Mouse (Mus musculus) forebrain, embryonic 14.5 days (tissue): Measurements from ENCODE around the gene Aatf. TPM values are rescaled to one million over a fixed set of nuclear protein-coding genes. Genes with fewer than 3 reads are reported as not detected.

ENCODE experiments used
- ATAC-seq: fragments of 200-750 bp; cut with Nextera tagmentation; 2 replicates; pipeline ENCODE4 v1.8.0; 2017; ENCODE audit warnings: mild to moderate bottlenecking, moderate library complexity
- DNase-seq: peaks from one replicate; pipeline ENCODE4 v3.0.0-alpha.2; 2015; ENCODE audit warnings: low spot score
- H3K27ac ChIP-seq: fragments of 300-500 bp; sonication (generic); 2 replicates; pipeline ENCODE4 v1.5.1; 2014; ENCODE audit warnings: low read depth, mild to moderate bottlenecking, control low read depth, low read length, moderate library complexity
- H3K27me3 ChIP-seq: fragments of 300-500 bp; sonication (generic); replicated peaks from 2 replicates; pipeline ENCODE4 v1.6.1; 2014; ENCODE audit warnings: low read length, control low read depth, mixed read lengths; ENCODE audit not compliant: control insufficient read depth, insufficient read depth
- H3K36me3 ChIP-seq: fragments of 300-500 bp; sonication (generic); 2 replicates; pipeline ENCODE4 v1.6.1; 2014; ENCODE audit warnings: low read length, control low read depth; ENCODE audit not compliant: control insufficient read depth, insufficient read depth
- H3K4me1 ChIP-seq: fragments of 300-500 bp; sonication (generic); 2 replicates; pipeline ENCODE4 v1.6.1; 2014; ENCODE audit warnings: antibody characterized with exemption, low read length, control low read depth; ENCODE audit not compliant: control insufficient read depth, insufficient read depth
- H3K4me2 ChIP-seq: fragments of 300-500 bp; sonication (generic); 2 replicates; pipeline ENCODE4 v1.6.1; 2014; ENCODE audit warnings: mild to moderate bottlenecking, control low read depth, low read length
- H3K4me3 ChIP-seq: fragments of 300-500 bp; sonication (generic); 2 replicates; pipeline ENCODE4 v1.5.1; 2014; ENCODE audit warnings: low read depth, low read length, control low read depth
- H3K9ac ChIP-seq: fragments of 300-500 bp; sonication (generic); 2 replicates; pipeline ENCODE4 v1.6.1; 2014; ENCODE audit warnings: mild to moderate bottlenecking, low read length, control low read depth, moderate library complexity
- H3K9me3 ChIP-seq: fragments of 300-500 bp; sonication (generic); replicated peaks from 2 replicates; pipeline ENCODE4 v1.6.1; 2016; ENCODE audit warnings: low read length, control low read depth, mixed read lengths; ENCODE audit not compliant: control insufficient read depth
- WGBS: fragments of 180-500 bp; shearing (Covaris S2); extraction: QIAGEN DNeasy Blood & Tissue Kit; methylation state at CpG from one replicate; pipeline ENCODE4 v1.1.7; 2014; 5-methylcytosine and 5-hydroxymethylcytosine counted together
- polyA plus RNA-seq: library from polyadenylated mRNA; unstranded; fragments of >200 nt; fragmentation: Nextera tagmentation; extraction: Ambion mirVana; gene quantifications from 2 replicates; pipeline ENCODE4 v1.2.1, GENCODE M21; 2014

Aatf gene
- polyA plus RNA-seq, result 45.1 and 45.5 TPM in 2 replicates

- Histone ChIP-seq H3K9me3 (no peaks in the 10 kb centered on the region), H3K27ac (peak within 1 kb of the TSS; percentile 74), H3K4me2 (peak within 1 kb of the TSS; percentile 86), H3K36me3 (peaks cover 22% of the 10 kb centered on the region), H3K27me3 (peaks cover 37% of the 10 kb centered on the region), H3K9ac (peak within 1 kb of the TSS; percentile 78), H3K4me3 (peak within 1 kb of the TSS; percentile 72), H3K4me1 (peaks cover 5% of the 10 kb centered on the region)
- DNase-seq (peak; percentile 98), ATAC-seq (peak; percentile 99)
- under 1% methylated on average over 80 of the region's 80 CpGs for WGBS
These were observed at the start of gene Aatf for GRCm38 (mm10) chr11:84513171-84514116. Gene Aatf, minus strand, starts transcription at chr11:84513522.

DNA sequence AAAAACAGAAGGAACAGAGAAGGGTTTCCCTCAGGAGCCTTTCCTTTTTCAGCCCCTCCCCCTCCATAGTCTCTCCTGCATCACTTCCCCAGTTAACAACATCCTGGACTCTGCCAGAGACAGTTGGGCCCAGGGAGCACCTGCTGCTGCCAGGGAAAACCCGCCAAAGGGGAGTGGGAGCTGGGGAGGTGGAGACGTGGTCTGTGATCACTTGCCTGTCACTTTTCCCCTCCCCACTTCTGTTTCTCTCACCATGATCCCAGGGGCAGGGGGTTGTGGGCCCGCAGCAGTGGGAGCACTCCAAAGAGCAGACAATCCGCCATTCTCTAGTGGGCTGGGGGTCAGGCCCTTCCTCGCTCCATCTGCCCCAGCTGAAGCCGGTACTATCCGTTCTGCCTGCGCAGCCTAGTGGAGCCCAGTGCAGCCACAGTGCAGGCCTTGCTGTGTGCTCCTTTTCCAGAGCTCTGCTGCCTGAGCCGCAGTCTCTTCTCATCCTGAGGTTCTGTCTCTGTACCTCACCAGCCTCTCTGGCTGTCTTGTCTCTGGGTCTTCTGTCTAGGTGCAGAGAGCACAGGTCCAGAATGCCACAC is 49.5 kb upstream of the Aatf start:
- DNase-seq (no peak), ATAC-seq (peak; percentile 32; the same call in 1 of the 2 replicates)
- no peak overlapping the region for H3K27ac ChIP-seq
- H3K4me2 ChIP-seq, result no peak overlapping the region
- peaks cover 9% of the 10 kb centered on the region for H3K4me1 ChIP-seq
- peaks cover 6% of the 10 kb centered on the region; the same call in 1 of the 2 replicates for H3K27me3 ChIP-seq
- no peaks in the 10 kb centered on the region for H3K36me3 ChIP-seq
- 10% methylated on average over 9 of the region's 9 CpGs for WGBS
- no peaks in the 10 kb centered on the region for H3K9me3 ChIP-seq
- H3K9ac ChIP-seq, result no peak overlapping the region
- H3K4me3 ChIP-seq, result no peak overlapping the region

GRCm38 (mm10) chr11:84561546-84561945 is 48.2 kb upstream of the Aatf start:
- Histone ChIP-seq H3K9me3 (no peaks in the 10 kb centered on the region), H3K27ac (no peak overlapping the region), H3K9ac (no peak overlapping the region), H3K36me3 (no peaks in the 10 kb centered on the region), H3K4me1 (peaks cover 9% of the 10 kb centered on the region), H3K4me3 (no peak overlapping the region), H3K4me2 (no peak overlapping the region), H3K27me3 (peaks cover 6% of the 10 kb centered on the region)
- ATAC-seq (no peak; the same call in 1 of the 2 replicates), DNase-seq (no peak)
- WGBS, result 73% methylated on average over 3 of the region's 5 CpGs

GRCm38 (mm10) chr11:84553821-84554450 is 40.6 kb upstream of the Aatf start:
- Histone ChIP-seq H3K4me2 (no peak overlapping the region), H3K4me3 (no peak overlapping the region), H3K9me3 (no peaks in the 10 kb centered on the region), H3K4me1 (peaks cover 6% of the 10 kb centered on the region; the same call in 1 of the 2 replicates), H3K36me3 (no peaks in the 10 kb centered on the region), H3K9ac (no peak overlapping the region), H3K27ac (no peak overlapping the region), H3K27me3 (peaks cover 35% of the 10 kb centered on the region)
- DNase-seq, result peak; percentile 60
- ATAC-seq, result peak; percentile 72
- WGBS, result 60% methylated on average over 14 of the region's 14 CpGs

DNA sequence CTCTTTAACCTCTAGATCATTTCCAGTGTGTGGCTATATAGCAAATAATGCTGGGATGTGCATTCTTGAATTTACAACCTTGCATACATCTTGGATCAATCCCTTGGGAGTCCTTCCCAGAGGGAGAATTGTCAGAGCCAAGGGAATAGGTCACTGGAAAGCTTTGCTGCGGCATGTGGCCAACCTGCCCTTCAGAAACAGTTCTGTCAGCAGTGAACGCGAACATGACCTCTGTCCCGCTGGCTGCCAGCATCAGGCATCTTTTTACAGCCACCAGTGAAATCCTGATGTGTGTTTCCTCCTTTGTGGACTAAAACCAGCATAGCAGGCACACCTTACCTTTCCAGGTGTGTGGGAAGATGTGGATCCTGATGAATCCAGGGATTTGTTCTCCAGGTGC is 38.0 kb upstream of the Aatf start:
- 89% methylated on average over 4 of the region's 4 CpGs for WGBS
- H3K4me1 ChIP-seq, result peaks cover 11% of the 10 kb centered on the region; the same call in 1 of the 2 replicates
- H3K9ac ChIP-seq, result no peak overlapping the region
- no peak overlapping the region for H3K4me3 ChIP-seq
- no peak overlapping the region for H3K4me2 ChIP-seq
- DNase-seq, result no peak
- no peak overlapping the region for H3K27ac ChIP-seq
- no peak for ATAC-seq
- H3K36me3 ChIP-seq, result no peaks in the 10 kb centered on the region
- H3K27me3 ChIP-seq, result peaks cover 48% of the 10 kb centered on the region
- H3K9me3 ChIP-seq, result no peaks in the 10 kb centered on the region

GRCm38 (mm10) chr11:84549258-84549791 is 36.0 kb upstream of the Aatf start:
- H3K27me3 ChIP-seq, result peaks cover 58% of the 10 kb centered on the region
- H3K4me2 ChIP-seq, result no peak overlapping the region
- no peak overlapping the region for H3K9ac ChIP-seq
- no peak overlapping the region for H3K4me3 ChIP-seq
- 19% methylated on average over 6 of the region's 6 CpGs for WGBS
- DNase-seq, result peak; percentile 90
- H3K36me3 ChIP-seq, result no peaks in the 10 kb centered on the region
- peak; percentile 77 for ATAC-seq
- H3K27ac ChIP-seq, result no peak overlapping the region
- H3K4me1 ChIP-seq, result peaks cover 11% of the 10 kb centered on the region; the same call in 1 of the 2 replicates
- H3K9me3 ChIP-seq, result no peaks in the 10 kb centered on the region

DNA sequence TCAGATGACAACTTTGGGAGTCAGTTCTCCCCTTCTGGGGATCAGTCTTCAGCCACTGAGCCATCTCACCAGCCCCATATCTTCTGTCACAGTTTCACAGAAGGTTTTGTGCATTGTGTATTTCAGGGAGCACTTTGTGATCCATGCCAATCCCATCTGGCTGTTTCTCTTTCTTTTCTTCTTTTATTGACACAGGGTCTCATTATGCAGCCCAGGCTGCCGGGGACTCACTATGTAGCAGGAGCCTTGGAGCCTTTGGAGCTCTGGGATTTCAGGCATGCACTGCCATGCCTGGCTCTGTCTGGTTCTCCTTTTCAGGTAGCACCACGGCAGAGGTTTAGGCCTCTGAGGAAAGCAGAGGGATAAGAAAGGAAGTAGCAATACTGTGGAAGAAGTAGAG is 35.0 kb upstream of the Aatf start:
- DNase-seq, result peak; percentile 74

DNA sequence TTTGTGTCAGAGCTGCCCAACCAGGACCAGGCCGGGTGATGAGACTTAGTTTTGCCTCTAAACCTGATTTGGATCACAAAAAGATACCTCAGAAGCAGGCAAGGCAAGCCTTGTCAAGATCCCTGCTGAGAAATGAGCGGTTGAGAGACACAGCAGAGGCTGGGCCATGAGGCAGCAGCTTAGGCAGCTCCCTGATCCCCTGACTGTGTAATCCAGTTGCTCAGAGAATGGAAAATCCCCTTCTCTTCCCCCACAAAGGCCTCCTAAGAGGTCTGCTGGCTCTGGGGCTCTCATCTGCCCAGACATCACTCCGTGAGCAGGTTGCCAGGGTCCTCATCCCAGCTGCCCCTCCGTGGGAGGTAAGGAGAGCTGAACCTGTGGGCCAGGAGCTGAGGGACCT is 26.7 kb upstream of the Aatf start:
- DNase-seq (no peak), ATAC-seq (no peak)
- Histone ChIP-seq H3K27me3 (peaks cover 70% of the 10 kb centered on the region), H3K27ac (no peak overlapping the region), H3K9ac (no peak overlapping the region), H3K4me3 (no peak overlapping the region), H3K36me3 (no peaks in the 10 kb centered on the region), H3K4me1 (no peaks in the 10 kb centered on the region), H3K4me2 (no peak overlapping the region), H3K9me3 (no peaks in the 10 kb centered on the region)
- WGBS, result 4% methylated on average over 4 of the region's 4 CpGs

More for the DNA sequence above, 35.0 kb upstream of the Aatf start:
- H3K4me3 ChIP-seq, result no peak overlapping the region
- H3K9ac ChIP-seq, result no peak overlapping the region
- WGBS, result 14% methylated on average over 2 of the region's 2 CpGs
- H3K36me3 ChIP-seq, result no peaks in the 10 kb centered on the region
- H3K27ac ChIP-seq, result no peak overlapping the region
- H3K9me3 ChIP-seq, result no peaks in the 10 kb centered on the region
- ATAC-seq, result peak; percentile 55; the same call in 1 of the 2 replicates
- peaks cover 57% of the 10 kb centered on the region for H3K27me3 ChIP-seq
- peaks cover 11% of the 10 kb centered on the region; the same call in 1 of the 2 replicates for H3K4me1 ChIP-seq
- H3K4me2 ChIP-seq, result no peak overlapping the region
